Mouse (Mus musculus) ES-Bruce4 (cell line): ENCODE measurements around the gene Cdkal1. TPM values are rescaled to one million over a fixed set of nuclear protein-coding genes. Genes with fewer than 3 reads are reported as not detected.

Source experiments
- H3K27ac ChIP-seq: 2 replicates; pipeline ENCODE4 v1.5.1; 2012; ENCODE audit warnings: low read length, inconsistent platforms; ENCODE audit not compliant: insufficient read depth
- H3K27me3 ChIP-seq: 2 replicates; pipeline ENCODE4 v1.6.1; 2012; ENCODE audit warnings: mild to moderate bottlenecking, low read length, inconsistent platforms; ENCODE audit not compliant: control insufficient read depth, poor library complexity, insufficient read depth, severe bottlenecking
- H3K36me3 ChIP-seq: 2 replicates; pipeline ENCODE4 v1.6.1; 2012; ENCODE audit warnings: inconsistent platforms, mild to moderate bottlenecking, low read length, moderate library complexity; ENCODE audit not compliant: control insufficient read depth, poor library complexity, insufficient read depth, severe bottlenecking
- H3K4me1 ChIP-seq: one replicate; pipeline ENCODE4 v1.8.1; 2011; ENCODE audit warnings: low read length; ENCODE audit not compliant: control insufficient read depth, insufficient read depth
- H3K4me3 ChIP-seq: 2 replicates; pipeline ENCODE4 v1.5.1; 2011; ENCODE audit warnings: low read depth, mild to moderate bottlenecking, low read length
- H3K9ac ChIP-seq: 2 replicates; pipeline ENCODE4 v1.6.1; 2012; ENCODE audit warnings: low read depth, mild to moderate bottlenecking, inconsistent platforms; ENCODE audit not compliant: poor library complexity, severe bottlenecking
- H3K9me3 ChIP-seq: replicated peaks from 2 replicates; pipeline ENCODE4 v1.6.1; 2012; ENCODE audit warnings: mild to moderate bottlenecking, low read length, inconsistent platforms; ENCODE audit not compliant: control insufficient read depth, poor library complexity, insufficient read depth, severe bottlenecking
- CTCF ChIP-seq: IDR thresholded peaks from one replicate; pipeline ENCODE4 v1.8.1; 2011; ENCODE audit warnings: low read depth, low read length
- EP300 ChIP-seq: IDR thresholded peaks from 2 replicates; pipeline ENCODE4 v1.6.1; 2011; ENCODE audit warnings: low read depth, low read length; ENCODE audit not compliant: insufficient read depth
- POLR2A ChIP-seq: IDR thresholded peaks from one replicate; pipeline ENCODE4 v1.8.1; 2011; ENCODE audit warnings: low read length; ENCODE audit not compliant: insufficient read depth
- polyA plus RNA-seq: library from polyadenylated mRNA; stranded (reverse); fragments of >200 nt; gene quantifications from 2 replicates; pipeline ENCODE4 v1.2.4, GENCODE M21; 2011; ENCODE audit warnings: low read depth; ENCODE audit not compliant: missing spikeins, insufficient read depth, insufficient read length

Gene Cdkal1
- polyA plus RNA-seq, 1 experiment: 43.4 TPM

DNA sequence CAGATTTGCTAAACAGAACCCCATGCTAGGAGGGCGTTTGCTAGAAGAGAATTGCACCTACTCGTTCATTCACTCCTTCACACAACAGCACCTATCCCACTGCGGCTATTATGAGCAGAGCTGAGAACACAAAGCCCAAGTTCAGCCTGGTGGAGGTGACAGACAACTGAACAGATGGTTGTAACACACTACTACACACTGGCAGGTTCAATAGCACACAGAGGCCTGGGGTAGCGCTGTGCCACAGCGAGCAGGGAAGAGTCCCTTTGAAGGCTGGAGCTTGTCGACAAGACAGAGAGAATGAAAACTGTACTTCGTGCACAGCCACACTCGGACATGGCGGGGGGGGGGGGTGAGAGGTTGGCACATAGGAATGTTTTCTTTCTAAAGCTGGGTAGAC lies 31.6 kb downstream of the Cdkal1 start:
- H3K27ac ChIP-seq: no peak overlapping the region
- no peak overlapping the region for H3K9ac ChIP-seq
- no peak for TF ChIP-seq POLR2A
- TF ChIP-seq EP300: no peak
- TF ChIP-seq CTCF: no peak
- no peaks in the 10 kb centered on the region for H3K36me3 ChIP-seq
- H3K4me1 ChIP-seq: no peaks in the 10 kb centered on the region
- no peaks in the 10 kb centered on the region for H3K27me3 ChIP-seq
- no peaks in the 10 kb centered on the region for H3K9me3 ChIP-seq
- H3K4me3 ChIP-seq: no peak overlapping the region

- no peaks in the 10 kb centered on the region for H3K4me1 ChIP-seq
- TF ChIP-seq CTCF: no peak
- TF ChIP-seq POLR2A: no peak
- no peak for TF ChIP-seq EP300
- H3K36me3 ChIP-seq: no peaks in the 10 kb centered on the region
These were observed 32.0 kb downstream of the Cdkal1 start for GRCm38 (mm10) chr13:29823487-29823886.

GRCm38 (mm10) chr13:29819910-29820583 lies 35.4 kb downstream of the Cdkal1 start:
- H3K36me3 ChIP-seq: no peaks in the 10 kb centered on the region
- H3K4me3 ChIP-seq: no peak overlapping the region
- no peaks in the 10 kb centered on the region for H3K9me3 ChIP-seq
- TF ChIP-seq POLR2A (no peak), CTCF (no peak), EP300 (no peak)
- no peak overlapping the region for H3K9ac ChIP-seq
- H3K27ac ChIP-seq: no peak overlapping the region
- no peaks in the 10 kb centered on the region for H3K4me1 ChIP-seq
- H3K27me3 ChIP-seq: no peaks in the 10 kb centered on the region

More at GRCm38 (mm10) chr13:29823487-29823886, 32.0 kb downstream of the Cdkal1 start:
- no peak overlapping the region for H3K4me3 ChIP-seq
- H3K9ac ChIP-seq: no peak overlapping the region
- H3K27ac ChIP-seq: no peak overlapping the region
- no peaks in the 10 kb centered on the region for H3K9me3 ChIP-seq
- no peaks in the 10 kb centered on the region for H3K27me3 ChIP-seq

DNA sequence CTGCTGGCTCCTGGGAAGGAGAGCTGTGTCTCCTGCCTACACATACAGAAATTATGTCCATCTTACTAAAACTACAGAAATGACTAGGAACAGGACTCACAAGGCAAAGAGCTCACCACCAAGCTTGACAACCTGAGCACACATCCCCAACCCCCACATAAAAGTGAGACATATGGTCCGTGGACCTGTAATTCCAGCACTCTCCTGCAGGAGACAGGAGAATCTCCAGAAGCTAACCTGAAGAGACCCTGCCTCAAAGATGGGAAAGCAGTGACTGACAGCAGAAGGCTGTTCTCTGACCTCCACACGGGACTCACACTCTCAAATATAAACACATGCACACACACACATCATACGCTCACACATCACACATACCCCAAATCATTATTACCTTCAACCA lies 36.3 kb downstream of the Cdkal1 start:
- TF ChIP-seq POLR2A (no peak), EP300 (no peak), CTCF (no peak)
- H3K27me3 ChIP-seq: no peaks in the 10 kb centered on the region; the same call in 1 of the 2 replicates
- no peaks in the 10 kb centered on the region for H3K4me1 ChIP-seq
- no peaks in the 10 kb centered on the region for H3K9me3 ChIP-seq
- no peak overlapping the region for H3K4me3 ChIP-seq
- no peaks in the 10 kb centered on the region for H3K36me3 ChIP-seq
- no peak overlapping the region for H3K9ac ChIP-seq
- H3K27ac ChIP-seq: no peak overlapping the region

DNA sequence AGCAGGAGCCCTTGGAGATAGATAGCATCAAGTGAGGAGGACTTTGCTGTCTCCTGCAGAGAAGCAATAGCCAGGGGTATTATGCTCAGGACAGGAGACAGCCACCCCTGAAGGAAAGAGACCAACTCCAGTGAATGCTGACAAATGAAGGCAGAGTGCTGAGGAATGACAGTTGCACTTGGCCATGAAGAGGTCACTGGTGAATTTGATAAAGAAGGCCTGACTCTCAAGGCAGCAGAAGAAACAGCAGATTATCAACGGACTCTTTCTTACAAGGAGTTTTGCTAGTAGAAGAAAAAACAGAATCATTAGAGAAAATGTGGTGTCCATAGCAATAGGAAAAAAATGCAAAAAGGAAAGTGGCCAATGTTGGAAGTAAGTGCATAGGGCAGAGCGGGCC lies 37.2 kb downstream of the Cdkal1 start:
- Histone ChIP-seq H3K36me3 (no peaks in the 10 kb centered on the region), H3K9me3 (no peaks in the 10 kb centered on the region), H3K4me3 (no peak overlapping the region), H3K4me1 (no peaks in the 10 kb centered on the region), H3K9ac (no peak overlapping the region), H3K27me3 (no peaks in the 10 kb centered on the region; the same call in 1 of the 2 replicates), H3K27ac (no peak overlapping the region)
- TF ChIP-seq CTCF (no peak), EP300 (no peak), POLR2A (no peak)

GRCm38 (mm10) chr13:29810780-29811179 lies 44.7 kb downstream of the Cdkal1 start:
- no peaks in the 10 kb centered on the region for H3K9me3 ChIP-seq
- no peaks in the 10 kb centered on the region; the same call in 1 of the 2 replicates for H3K27me3 ChIP-seq
- H3K9ac ChIP-seq: no peak overlapping the region
- H3K4me1 ChIP-seq: no peaks in the 10 kb centered on the region
- H3K27ac ChIP-seq: no peak overlapping the region
- no peaks in the 10 kb centered on the region for H3K36me3 ChIP-seq
- H3K4me3 ChIP-seq: no peak overlapping the region
- TF ChIP-seq EP300 (no peak), POLR2A (no peak), CTCF (no peak)
